Mouse (Mus musculus): ENCODE measurements at regions not wholly inside any gene's neighbourhood (a gene's known extent, or its start where the extent isn't known, plus 50 kb on each side); places are given as distances from the start of the nearest gene placed in this dataset.

GRCm38 (mm10) chr1:92731353-92732282 is 83.0 kb upstream of the Otos start:
- in situ Hi-C loops (cut with MboI, MseI), result no loop called here

GRCm38 (mm10) chr1:92730576-92730975 is 81.9 kb upstream of the Otos start:
- in situ Hi-C loops (cut with MboI, MseI), result no loop called here

- in situ Hi-C loops (cut with MboI, MseI), result no loop called here
Observed at GRCm38 (mm10) chr1:92727961-92728360, 79.3 kb upstream of the Otos start.

- in situ Hi-C loops (cut with MboI, MseI), result no loop called here
Observed at GRCm38 (mm10) chr1:92727371-92727770, 78.7 kb upstream of the Otos start.

GRCm38 (mm10) chr1:92726341-92726740 is 77.7 kb upstream of the Otos start:
- in situ Hi-C loops (cut with MboI, MseI), result no loop called here

GRCm38 (mm10) chr1:92724135-92724534 is 75.5 kb upstream of the Otos start:
- in situ Hi-C loops (cut with MboI, MseI), result no loop called here

GRCm38 (mm10) chr1:92720567-92720966 is 71.9 kb upstream of the Otos start:
- in situ Hi-C loops (cut with MboI, MseI), result no loop called here

- in situ Hi-C loops (cut with MboI, MseI), result no loop called here
Observed at GRCm38 (mm10) chr1:92719864-92720263, 71.2 kb upstream of the Otos start.

GRCm38 (mm10) chr1:92718108-92718507 is 69.5 kb upstream of the Otos start:
- in situ Hi-C loops (cut with MboI, MseI), result no loop called here

- in situ Hi-C loops (cut with MboI, MseI), result no loop called here
Observed at GRCm38 (mm10) chr1:92714725-92715324, 66.2 kb upstream of the Otos start.

- in situ Hi-C loops (cut with MboI, MseI), result no loop called here
Observed at GRCm38 (mm10) chr1:92712366-92712765, 63.7 kb upstream of the Otos start.

- in situ Hi-C loops (cut with MboI, MseI), result no loop called here
Observed at GRCm38 (mm10) chr1:92710321-92710839, 61.7 kb upstream of the Otos start.

GRCm38 (mm10) chr1:92709190-92709850 is 60.7 kb upstream of the Otos start:
- in situ Hi-C loops (cut with MboI, MseI), result no loop called here

- in situ Hi-C loops (cut with MboI, MseI), result no loop called here
Observed at GRCm38 (mm10) chr1:92707917-92708897, 59.6 kb upstream of the Otos start.

- in situ Hi-C loops (cut with MboI, MseI), result no loop called here
Observed at GRCm38 (mm10) chr1:92707441-92707840, 58.8 kb upstream of the Otos start.

GRCm38 (mm10) chr1:92703903-92704302 is 55.3 kb upstream of the Otos start:
- in situ Hi-C loops (cut with MboI, MseI), result no loop called here

GRCm38 (mm10) chr1:92703270-92703669 is 54.6 kb upstream of the Otos start:
- in situ Hi-C loops (cut with MboI, MseI), result no loop called here

GRCm38 (mm10) chr1:92700107-92700506 is 51.5 kb upstream of the Otos start:
- in situ Hi-C loops (cut with MboI, MseI), result no loop called here

GRCm38 (mm10) chr1:92699697-92700096 is 51.1 kb upstream of the Otos start:
- in situ Hi-C loops (cut with MboI, MseI), result loop anchor here (5.0 kb wide), 1 partner anchor 143 kb away; no protein-coding TSS in a partner anchor

GRCm38 (mm10) chr1:92699048-92699447 is 50.4 kb upstream of the Otos start:
- in situ Hi-C loops (cut with MboI, MseI), result loop anchor here (5.0 kb wide), 1 partner anchor 143 kb away; no protein-coding TSS in a partner anchor

- in situ Hi-C loops (cut with MboI, MseI), result loop anchor here (5.0 kb wide), 1 partner anchor 144 kb away; no protein-coding TSS in a partner anchor
Observed at GRCm38 (mm10) chr1:92698541-92698940, 49.9 kb upstream of the Otos start.

Data from regulatory T cell (primary cell).